Mouse (Mus musculus): Measurements from ENCODE around the gene Dop1b.

The Dop1b gene

DNA sequence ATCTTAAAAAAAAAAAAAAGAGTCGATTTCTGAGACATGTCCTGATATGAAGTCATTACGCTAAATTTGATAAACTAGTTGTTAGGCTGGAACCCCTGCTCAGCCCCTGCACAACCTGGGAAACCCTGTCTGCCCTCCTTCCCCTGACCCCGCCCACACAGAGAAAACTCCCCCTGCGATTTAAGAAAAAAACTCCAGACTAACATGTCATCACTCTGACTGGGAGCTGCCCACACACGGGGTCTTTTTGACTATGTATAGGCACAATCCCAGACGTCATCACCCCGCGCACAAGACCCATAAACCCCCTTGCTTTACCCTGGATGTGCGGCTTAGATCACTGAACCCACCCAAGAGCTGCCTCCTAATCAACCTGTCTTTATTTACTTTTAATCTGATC lies 118.4 kb downstream of the Dop1b start:
- DNase-seq (ENCODE audit: low spot score): no peak

- no peak for DNase-seq (ENCODE audit: low spot score)
Measured at GRCm38 (mm10) chr16:93830916-93831315, 119.2 kb downstream of the Dop1b start.

DNA sequence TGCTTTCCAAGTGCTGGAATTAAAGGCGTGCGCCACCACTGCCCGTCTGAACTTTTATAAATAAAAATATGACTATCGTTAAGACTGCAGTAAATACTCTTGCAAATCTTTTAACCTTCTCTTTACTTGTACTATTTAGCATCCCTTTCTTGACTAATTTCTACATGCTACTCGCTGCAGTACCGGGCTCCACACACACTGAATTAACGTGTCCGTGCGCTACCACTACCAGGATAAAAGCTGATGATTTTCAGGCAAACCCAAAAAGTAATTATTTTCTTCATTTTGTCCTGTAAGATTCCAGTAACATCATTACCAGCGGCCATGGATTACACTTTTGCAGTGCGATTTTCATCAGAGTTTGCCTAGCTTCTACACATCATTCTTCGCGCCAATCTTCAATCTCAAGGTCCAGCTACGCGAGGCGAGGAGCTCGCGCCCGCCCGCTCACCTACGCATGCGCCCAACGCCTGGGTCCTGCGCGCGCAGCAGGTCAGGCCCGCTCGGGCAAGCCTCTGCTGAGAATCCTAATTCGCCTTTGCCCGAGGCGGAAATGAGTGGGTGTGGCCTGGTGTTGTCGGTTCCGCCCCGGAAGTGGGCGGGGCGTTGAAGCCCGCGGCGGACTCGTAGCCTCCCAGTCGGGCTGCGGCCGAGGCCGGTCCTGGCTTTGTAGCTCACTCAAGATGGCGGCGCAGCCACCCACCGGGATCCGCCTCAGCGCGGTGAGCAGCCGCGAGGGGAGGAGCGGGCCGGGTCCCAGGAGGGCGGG lies 120.1 kb downstream of the Dop1b start, which contains the start of gene Morc3:
Morc3 (plus strand) TSS at position 495 of the 769 bp plus-strand sequence.
- DNase-seq (ENCODE audit: low spot score): peak; percentile 100

- DNase-seq (ENCODE audit: low spot score): peak; percentile 44
Measured at GRCm38 (mm10) chr16:93832451-93833276, 121.0 kb downstream of the Dop1b start.

DNA sequence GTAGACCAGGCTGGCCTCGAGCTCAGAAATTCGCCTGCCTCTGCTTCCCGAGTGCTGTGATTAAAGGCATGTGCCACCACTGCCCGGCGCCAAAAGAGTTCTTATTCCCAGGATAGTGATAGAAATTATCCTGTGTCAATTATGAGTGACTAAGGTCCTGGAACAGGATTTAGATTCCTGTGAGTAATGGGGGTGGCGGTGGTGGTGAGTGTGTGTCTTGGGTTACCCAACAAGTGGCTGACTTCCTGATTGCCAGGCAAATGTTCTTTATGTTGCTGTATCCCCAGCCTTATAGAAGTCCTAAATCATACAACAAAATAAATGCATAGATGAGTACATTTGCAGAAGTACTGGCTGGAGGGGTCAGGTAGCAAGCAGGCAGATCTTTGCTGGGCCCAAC lies 121.8 kb downstream of the Dop1b start:
- no peak for DNase-seq (ENCODE audit: low spot score)

DNA sequence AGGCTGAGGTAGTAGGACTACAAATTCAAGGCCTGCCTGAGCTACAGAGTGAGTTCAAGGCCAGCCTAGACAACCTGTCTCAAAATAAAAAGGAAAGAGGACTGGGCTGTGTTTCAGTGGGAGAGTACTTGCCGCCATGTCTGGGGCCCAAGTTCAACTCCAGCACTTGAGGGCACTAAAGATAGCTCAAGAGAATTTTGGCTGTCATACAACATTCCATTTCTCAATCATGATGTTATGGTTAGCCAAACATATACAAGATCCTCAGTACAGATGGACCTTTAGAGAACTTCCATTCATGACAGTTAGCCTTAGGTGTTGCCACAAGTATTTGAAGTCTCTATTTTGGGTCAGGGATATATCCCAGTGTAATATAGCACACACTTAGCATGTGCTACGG lies 122.4 kb downstream of the Dop1b start:
- no peak for DNase-seq (ENCODE audit: low spot score)

DNA sequence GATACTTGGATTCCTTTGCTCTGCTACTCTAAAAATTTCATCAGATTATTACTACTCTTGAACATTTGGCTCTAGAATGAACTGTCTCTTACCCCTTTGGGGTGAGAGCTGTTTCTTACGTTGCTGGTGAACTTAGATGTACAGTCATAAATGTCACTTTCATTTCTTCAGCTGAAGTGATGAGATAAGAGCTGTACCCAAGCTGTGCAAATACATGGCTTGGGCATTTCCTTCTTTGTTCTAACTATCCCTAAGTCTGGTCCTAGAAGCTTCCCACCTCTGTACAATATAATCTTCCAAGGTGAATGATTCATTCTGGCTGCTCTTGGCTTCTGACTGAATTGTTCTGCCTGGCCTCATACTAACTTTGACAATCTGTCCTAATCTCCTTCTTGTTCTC lies 127.3 kb downstream of the Dop1b start:
- no peak for DNase-seq (ENCODE audit: low spot score)

GRCm38 (mm10) chr16:93850527-93850926 lies 138.8 kb downstream of the Dop1b start:
- DNase-seq (ENCODE audit: low spot score): no peak

DNA sequence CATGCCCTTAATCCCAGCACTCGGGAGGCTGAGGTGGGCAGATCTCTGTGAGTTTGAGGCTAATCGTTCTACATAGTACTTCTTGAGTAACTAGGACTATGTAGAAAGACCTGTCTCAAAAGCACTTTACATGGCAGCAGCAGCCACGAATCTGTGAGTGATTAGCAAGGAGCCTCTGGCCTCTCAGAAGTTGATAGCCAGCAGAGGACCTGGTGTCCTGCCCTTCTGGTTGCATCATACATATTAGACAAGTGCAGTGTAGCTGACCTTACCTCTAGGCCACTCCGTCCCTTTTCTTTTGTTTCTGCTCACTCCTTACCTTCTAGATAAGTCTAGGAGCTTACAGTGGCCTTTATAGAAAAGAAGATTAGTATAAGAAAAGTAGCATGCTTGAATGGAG lies 148.3 kb downstream of the Dop1b start:
- DNase-seq (ENCODE audit: low spot score): no peak

Data from layer of hippocampus, adult 11-12 months (tissue).